Mouse (Mus musculus) heart, postnatal 14 days (tissue): ENCODE results near the gene Sidt2. TPM values are rescaled to one million over a fixed set of nuclear protein-coding genes. Genes with fewer than 3 reads are reported as not detected.
A peak's percentile ranks its signal among the peaks of the same experiment; 100 is the strongest.

ENCODE experiments used
- DNase-seq, 2 experiments: peaks; one replicate each; pipeline ENCODE4 v3.0.0; 2021 to 2022
- intact Hi-C: fragments of 180-260 bp; cut with DNase I; formaldehyde crosslinking; loops from one replicate; pipeline ENCODE4 v1.15.1; 2025
- microRNA-seq, 2 experiments: library from miRNA; unstranded; fragments of <30 nt; microRNA quantifications; one replicate each; pipeline ENCODE4 v1.2.0; 2021 to 2022
- total RNA-seq, 2 experiments: library from RNA; stranded (reverse); gene quantifications; 2 replicates each; pipeline ENCODE4 v1.2.3; 2021

Gene Sidt2
- total RNA-seq, 2 experiments from 2014 or later: 71.9 to 80.7 TPM

DNA sequence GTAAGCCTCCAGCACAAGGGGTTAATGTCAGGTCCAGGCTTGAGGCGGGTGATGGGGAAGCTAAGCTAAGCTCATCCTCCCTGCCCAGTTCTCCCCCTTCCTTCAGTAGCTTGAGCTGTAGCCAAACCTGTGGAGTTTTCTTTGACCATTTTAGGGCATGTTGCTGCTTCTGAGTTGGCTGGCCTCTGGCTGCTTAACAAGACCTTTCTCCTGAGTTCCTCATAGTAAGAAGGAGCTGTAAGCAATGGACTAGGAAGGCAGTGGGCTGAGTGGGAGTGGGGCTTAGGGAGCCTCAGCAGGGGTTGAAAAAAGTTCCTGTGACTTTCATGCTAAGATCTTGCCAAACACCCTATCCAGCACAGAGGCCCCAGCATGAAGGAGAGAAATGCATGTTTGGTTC lies 35.2 kb downstream of the Sidt2 start:
- intact Hi-C loops: loop anchor here (10.0 kb wide), 1 partner anchor 275 kb away; no protein-coding TSS in a partner anchor
- DNase-seq: no peak

DNA sequence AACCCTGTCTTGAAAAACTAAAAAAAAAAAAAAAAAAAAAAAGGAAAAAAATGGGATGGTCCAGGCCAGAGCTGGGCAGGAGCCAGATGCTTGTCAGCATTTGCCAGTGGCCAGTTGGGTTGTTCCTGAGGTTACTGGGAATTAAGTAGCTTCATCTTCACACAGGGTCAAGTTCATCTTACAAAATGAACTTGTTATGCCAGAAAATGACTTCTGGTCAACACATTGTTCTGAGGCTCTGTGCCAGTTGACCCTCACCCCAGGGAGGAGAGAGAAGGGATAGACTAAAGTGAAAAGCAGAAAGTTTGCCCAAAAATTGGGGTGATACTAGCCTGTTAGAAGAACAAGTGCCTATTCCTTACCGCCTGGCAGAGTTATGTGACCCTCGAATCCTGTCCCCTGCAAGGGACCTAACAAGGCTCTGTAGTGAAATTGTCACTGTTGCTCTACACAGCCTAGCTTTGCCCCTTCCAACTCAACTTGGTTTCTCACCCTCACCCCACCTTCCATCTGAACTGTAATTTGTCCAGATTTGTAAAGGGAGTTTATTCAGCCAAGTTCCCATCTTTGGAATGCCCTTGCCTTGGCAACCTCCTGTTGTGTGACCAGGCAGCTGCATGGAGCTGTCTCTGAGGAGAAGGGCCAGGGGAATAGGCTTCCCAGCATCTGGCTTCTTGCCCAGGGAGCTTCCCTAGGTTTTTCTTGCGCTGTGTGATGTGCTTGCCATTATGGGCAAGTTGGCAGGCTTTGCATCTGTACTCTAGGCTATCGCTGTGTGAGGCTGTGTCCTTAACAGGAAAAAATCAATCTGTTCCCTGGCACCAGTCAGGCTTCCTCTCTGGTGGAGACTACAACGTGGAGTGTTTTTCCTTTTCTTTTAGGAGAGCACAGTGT lies 37.8 kb downstream of the Sidt2 start:
- peak; percentile 59 to 65 for DNase-seq

DNA sequence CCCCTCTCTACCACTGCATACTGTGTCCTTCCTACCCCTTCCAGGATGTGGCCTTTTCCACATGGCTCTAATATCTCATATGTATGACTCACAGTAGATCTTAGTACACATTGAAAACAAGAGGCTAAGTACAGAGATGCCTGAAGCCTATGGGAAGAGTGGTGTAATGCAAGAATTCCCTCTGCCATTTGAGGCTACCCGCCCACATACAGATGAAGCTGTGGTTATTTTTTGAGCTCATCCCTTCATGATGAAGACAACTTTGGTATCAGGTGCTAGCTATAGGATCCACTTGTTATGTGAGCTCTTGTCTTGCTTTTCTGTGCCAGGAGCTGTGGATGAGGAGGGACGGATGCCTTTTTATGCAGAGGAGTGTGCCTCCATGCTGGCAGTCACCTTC lies 39.4 kb downstream of the Sidt2 start:
- intact Hi-C loops: loop anchor here (10.0 kb wide), 1 partner anchor 279 kb away; no protein-coding TSS in a partner anchor
- no peak for DNase-seq

More for the DNA sequence above, 37.8 kb downstream of the Sidt2 start:
- intact Hi-C loops: loop anchor here (10.0 kb wide), 1 partner anchor 278 kb away; no protein-coding TSS in a partner anchor

DNA sequence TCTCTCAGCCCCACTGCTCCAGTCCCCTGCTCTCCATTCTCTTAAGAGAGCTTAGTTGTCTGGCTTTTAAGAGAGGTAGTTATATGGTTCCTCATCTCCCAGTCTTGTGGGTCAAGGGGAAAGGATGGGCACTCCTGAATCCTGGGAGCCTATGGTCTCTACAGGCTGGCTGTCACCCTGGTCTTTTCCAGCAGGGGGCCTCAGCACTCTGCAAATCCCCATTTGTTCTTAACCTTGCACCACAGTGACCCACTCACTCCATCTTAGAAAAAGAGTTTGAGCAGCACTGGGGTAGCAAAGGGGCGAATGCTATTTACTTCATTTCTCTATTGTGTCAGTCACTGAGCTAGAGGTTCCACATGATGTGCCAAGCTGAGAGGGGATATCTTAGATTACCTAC lies 43.4 kb downstream of the Sidt2 start:
- intact Hi-C loops: loop anchor here (1.0 to 10.0 kb wide), 3 partner anchors 26 to 283 kb away; no protein-coding TSS in a partner anchor
- DNase-seq: peak; percentile 60 to 77

DNA sequence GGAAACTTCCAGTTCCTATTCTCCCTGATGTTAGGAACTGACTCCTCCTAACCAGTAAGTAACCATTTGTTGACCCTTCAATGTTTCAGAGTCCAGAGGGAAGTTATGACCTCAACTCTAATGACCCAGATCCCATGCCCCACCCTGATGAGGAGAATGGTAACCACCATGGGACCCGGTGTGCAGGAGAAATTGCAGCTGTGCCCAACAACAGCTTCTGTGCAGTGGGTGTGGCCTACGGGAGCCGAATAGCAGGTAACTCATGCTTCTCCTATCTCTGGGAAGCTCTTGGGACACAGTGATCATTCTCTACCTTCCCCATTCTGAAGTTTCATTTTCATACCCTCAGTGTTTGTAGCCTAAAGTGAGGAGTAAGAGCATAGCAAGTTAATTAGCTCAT lies 44.1 kb downstream of the Sidt2 start:
- intact Hi-C loops: loop anchor here (1.0 to 10.0 kb wide), 3 partner anchors 26 to 284 kb away; no protein-coding TSS in a partner anchor
- no peak for DNase-seq

DNA sequence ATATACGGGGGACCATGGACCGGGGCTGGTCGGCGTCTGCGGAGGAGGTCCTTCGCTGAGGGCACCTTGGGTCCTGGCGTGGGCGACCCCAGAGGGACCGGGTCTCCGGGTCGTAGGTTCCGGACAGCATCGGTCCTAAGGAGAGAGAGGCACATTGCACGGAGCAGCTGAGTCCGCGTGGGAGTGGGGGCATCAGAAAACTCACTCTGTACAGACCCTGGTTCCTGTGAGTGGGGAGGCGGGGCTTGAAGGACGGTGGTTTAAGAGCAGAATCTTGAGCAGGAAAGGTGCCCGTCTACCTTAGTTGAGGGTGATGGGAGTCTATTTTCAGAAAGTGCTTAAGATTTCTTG lies 48.0 kb downstream of the Sidt2 start:
- no peak for DNase-seq
- intact Hi-C loops: loop anchor here (5.0 kb wide), 1 partner anchor 365 kb away; the partner anchor contains the start of gene Zpr1

DNA sequence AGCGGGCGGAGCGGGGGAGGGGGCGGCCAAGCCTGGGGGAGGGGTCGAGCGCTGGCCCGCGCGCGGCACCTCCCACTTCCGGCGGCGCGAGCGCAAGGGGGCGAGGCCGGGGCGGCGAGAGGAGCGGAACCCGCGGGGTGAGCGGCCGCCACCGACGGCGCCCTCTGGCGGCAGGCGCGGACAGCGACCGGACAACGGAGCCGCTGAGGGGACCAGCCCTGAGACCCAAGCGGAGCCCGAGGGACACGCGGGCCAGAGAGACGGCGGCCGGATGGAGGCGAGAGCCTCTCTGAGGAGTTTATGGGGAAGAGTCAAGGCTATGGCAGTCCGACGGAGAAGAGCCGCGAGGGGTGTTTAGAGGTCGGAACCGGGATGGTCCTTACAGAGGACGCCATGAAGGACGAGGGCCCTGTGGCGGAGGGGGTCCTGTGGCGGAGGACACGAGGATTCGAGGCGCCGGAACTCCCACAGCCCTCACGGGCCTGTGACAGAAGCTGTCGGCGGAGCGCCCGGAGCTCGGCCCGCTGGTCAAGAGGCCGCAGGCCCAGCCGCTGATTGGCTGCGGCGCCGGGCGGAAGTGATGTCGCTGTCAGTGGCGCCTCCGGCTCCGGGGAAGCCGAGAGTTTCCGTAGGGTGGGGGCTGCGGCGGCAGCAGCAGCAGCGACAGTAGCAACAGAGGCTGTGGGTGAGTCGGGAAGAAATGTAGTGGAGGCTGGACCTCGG lies 48.5 kb downstream of the Sidt2 start, which contains the start of the genes Pcsk7 and Rnf214:
TSS of gene Pcsk7 (plus strand) at position 143 of the 723 bp plus-strand sequence.
TSS of gene Rnf214 (minus strand) at position 557 of the 723 bp plus-strand sequence.
- peak; percentile 95 to 96 for DNase-seq
- intact Hi-C loops: loop anchor here (5.0 kb wide), 1 partner anchor 366 kb away; the partner anchor contains the start of gene Zpr1

DNA sequence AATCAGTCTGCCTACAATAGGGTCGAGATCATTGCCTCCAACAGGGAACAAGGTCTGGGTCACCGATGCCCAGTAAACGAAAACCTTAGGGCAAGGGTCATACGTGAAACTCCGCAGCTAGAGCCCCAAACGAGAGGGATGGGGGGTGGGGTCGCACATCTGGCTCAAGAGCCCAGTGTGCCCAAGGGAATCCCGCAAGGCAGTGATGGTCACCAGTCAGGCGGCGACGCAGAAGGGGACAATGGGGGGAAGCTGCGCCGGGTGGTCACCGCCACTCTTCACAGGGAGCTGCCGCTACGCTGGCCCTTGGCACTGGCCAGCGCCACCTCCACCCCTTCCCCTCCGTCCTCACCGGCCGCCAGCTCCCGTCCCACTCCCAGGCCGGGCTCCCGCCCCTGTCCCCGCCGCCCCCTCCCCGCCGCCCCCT lies 49.2 kb downstream of the Sidt2 start:
- peak in 1 of 2 experiments; percentile 44 for DNase-seq
- intact Hi-C loops: loop anchor here (5.0 kb wide), 1 partner anchor 366 kb away; the partner anchor contains the start of gene Zpr1

DNA sequence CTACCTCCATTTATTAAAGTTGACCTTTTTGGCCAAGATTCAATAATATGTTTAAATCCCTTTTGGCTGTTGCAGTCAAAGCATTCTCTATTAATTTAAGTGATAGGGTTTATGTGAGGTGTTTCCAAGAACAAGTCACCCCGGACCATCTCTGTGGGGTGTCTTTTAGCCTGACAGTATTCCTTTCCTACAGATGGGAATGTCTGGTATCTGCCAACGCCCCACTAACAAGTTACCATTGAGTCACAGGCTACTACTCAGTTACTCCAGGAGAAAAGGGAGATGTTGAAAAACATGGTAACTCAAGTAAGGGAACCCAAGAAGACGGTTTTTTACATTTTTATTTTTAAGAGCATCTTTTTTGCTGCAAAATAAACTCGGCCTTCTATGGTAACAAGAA lies 49.9 kb downstream of the Sidt2 start:
- no peak for DNase-seq
- intact Hi-C loops: loop anchor here (5.0 kb wide), 1 partner anchor 367 kb away; the partner anchor contains the start of gene Zpr1

DNA sequence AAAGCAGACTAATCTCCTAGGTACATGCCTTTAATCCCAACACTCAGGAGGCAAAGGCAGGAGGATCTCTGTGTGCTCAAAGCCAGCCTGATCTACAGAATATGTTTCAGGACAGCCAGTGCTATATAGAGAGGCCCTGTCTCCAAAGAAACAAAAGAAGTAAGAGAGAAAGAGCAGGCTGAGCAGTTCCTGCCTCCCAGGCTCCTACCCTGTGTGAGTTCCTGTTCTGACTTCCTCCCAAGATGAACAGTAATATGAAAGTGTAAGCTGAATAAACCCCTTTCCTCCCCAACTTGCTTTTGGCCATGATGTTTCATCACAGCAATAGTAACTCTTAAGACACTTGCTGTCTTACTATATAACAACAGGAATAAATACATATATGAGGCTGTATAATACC lies 61.4 kb downstream of the Sidt2 start:
- intact Hi-C loops: no loop called here
- DNase-seq: no peak

Small RNA genes within 50 kb of the gene (microRNA-seq; reads per million reads assigned to microRNA genes)
- gene Mir7087: 0.81 to 0.85 reads per million in 2 experiments

Other genes with a start within 250 kb of the Sidt2 start
- 1 to 10 TPM; 7.0 TPM for gene Cep164, start 126.6 kb downstream of the Sidt2 start, total RNA-seq
- 10 to 100 TPM; 39.8 to 40.4 TPM for gene Bace1, start 116.7 kb downstream of the Sidt2 start, total RNA-seq
- 10 to 100 TPM; 23.3 to 24.5 TPM for gene Pcsk7, start 48.8 kb downstream of the Sidt2 start, total RNA-seq
- gene Rnf214, start 48.3 kb downstream of the Sidt2 start, total RNA-seq: 10 to 100 TPM; 27.9 to 28.3 TPM
- gene Tagln, start 19.2 kb downstream of the Sidt2 start, total RNA-seq: 10 to 100 TPM; 52.9 to 60.8 TPM
- gene Pafah1b2, start 57.4 kb upstream of the Sidt2 start, total RNA-seq: 10 to 100 TPM; 67.7 to 67.8 TPM
- 10 to 100 TPM; 56.3 to 63.1 TPM for gene Sik3, start 57.6 kb upstream of the Sidt2 start, total RNA-seq